Mouse (Mus musculus) right cerebral cortex, postnatal 36 days (tissue): ENCODE measurements around the gene Exosc9.
"Not testable (repeated sequence)": the region's sequence is repeated elsewhere in the genome, so short reads cannot be mapped to it uniquely, and the experiment has no call there.

ENCODE experiments used
- DNase-seq, 2 experiments: peaks; one replicate each; pipeline ENCODE4 v3.0.0; 2022; ENCODE audit warnings: low spot score in 2 of 2, mixed read lengths in 1 of 2

Exosc9 gene

DNA sequence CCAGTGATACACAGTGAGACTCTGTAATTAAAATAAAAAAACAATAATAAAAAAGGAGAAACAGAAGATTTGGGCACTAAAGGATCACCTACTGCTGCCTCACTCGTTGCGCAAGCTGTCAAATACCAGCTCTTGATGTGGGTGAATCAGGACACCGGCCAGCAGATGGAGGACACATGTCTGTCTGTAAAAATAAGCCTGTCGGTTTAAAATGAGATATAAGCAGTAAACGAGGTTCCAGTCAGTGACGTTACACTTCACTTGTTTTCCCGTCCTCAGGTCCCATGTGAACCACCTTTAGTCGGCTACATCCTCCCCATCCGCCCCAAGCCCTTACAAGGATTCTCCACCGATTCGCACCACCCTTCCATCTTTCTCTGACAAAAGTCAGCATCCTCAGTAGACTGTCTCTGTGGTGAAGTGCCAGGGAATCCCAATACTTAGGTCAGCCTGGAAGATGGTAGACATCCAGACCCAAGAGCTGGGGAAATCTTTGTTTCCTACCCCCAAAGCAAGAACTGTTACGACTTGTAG is 488 bp upstream of the Exosc9 start:
- peak in 1 of 2 experiments; percentile 48 for DNase-seq

GRCm38 (mm10) chr3:36557601-36558000 is 5.2 kb downstream of the Exosc9 start:
- DNase-seq: no peak

- DNase-seq: no peak
Observed at GRCm38 (mm10) chr3:36559606-36560005, 7.2 kb downstream of the Exosc9 start.

GRCm38 (mm10) chr3:36563666-36564065 is 11.3 kb downstream of the Exosc9 start:
- no peak for DNase-seq

GRCm38 (mm10) chr3:36569836-36570235 is 17.4 kb downstream of the Exosc9 start:
- DNase-seq: no peak

- no peak for DNase-seq
Observed at GRCm38 (mm10) chr3:36571361-36571826, 19.0 kb downstream of the Exosc9 start.

GRCm38 (mm10) chr3:36571827-36572378 is 19.5 kb downstream of the Exosc9 start, which contains the start of gene Ccna2:
Gene Ccna2, minus strand, starts transcription at chr3:36572150.
- DNase-seq: peak; percentile 97 to 98

GRCm38 (mm10) chr3:36598811-36599210 is 46.4 kb downstream of the Exosc9 start:
- no peak for DNase-seq

GRCm38 (mm10) chr3:36599773-36600172 is 47.4 kb downstream of the Exosc9 start:
- DNase-seq: not testable (repeated sequence)

DNA sequence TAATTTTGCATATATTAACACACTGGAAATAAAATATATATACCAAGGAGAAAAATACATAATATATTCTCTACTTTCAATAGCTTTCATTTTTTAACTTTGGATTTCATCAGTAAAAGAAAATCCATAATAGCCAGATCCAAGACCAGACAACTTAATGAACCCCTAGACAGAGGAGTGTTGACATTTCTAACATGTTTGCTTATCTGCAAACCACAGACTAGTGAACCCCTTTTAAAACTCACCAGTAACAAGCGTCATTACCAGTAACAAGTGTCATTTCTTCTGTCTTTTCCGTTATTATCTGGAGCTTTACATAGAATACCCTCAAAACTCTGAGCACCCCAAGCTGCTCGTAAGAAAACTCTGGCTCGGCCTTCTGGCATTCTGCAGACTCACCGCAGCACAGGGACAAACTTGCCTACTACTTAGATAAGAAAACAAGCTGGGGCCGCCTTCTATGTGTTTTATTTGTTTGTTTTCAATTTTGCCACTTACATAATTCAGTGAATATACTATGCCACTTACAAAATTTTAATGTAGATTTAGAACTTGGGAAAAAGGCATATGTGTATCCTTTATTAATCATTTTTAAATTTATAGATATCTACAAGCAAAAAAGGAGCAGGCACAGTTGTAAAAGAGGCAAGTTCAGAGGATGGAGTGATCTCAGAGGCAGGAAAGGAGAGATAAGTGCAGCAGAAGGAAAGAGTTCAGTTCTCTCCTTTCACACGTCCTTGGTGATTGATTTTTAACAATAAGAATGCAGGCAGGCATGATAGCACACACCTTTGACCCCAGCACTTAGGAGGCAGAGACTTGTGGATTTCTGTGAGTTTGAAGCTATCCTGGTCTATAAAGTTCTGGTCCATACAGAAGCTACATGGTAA is 53.7 kb downstream of the Exosc9 start:
- DNase-seq: no peak

DNA sequence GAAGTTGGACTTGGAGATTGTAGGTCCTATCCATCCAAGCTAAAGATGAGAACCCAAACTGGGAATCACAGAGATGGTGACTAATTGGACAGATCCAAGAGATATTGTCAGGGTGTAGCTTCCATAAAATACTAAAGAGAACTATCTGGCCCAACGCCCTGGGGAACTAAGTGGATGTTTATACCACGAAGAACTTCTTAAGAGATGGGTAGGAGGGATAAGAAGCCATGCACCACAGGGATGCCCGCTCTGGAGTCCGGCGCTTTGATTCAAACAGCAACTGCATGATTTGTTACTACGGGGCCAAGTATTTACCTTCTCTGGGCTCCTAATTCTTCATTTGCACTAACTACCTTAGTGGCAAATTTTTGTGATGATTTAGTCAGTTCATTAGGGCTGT is 60.3 kb downstream of the Exosc9 start:
- DNase-seq: no peak

GRCm38 (mm10) chr3:36613202-36613907 is 60.9 kb downstream of the Exosc9 start, which contains the start of gene Bbs7:
Gene Bbs7, minus strand, starts transcription at chr3:36613477.
- DNase-seq: peak; percentile 95

GRCm38 (mm10) chr3:36613908-36614255 is 61.5 kb downstream of the Exosc9 start:
- no peak for DNase-seq
